Mouse (Mus musculus) ES-E14 (cell line): Measurements from ENCODE around the gene Spesp1.

Experiments used
- CHD2 ChIP-seq: IDR thresholded peaks from 2 replicates; pipeline ENCODE4 v1.6.1; 2014; ENCODE audit warnings: mild to moderate bottlenecking, low read depth, low read length, inconsistent platforms
- ZC3H11A ChIP-seq: IDR thresholded peaks from 2 replicates; pipeline ENCODE4 v1.6.1; 2012; ENCODE audit warnings: low read depth, mild to moderate bottlenecking, inconsistent platforms, low read length, borderline replicate concordance
- ZNF384 ChIP-seq: IDR thresholded peaks from 2 replicates; pipeline ENCODE4 v1.6.1; 2012; ENCODE audit warnings: low read depth, low read length, inconsistent platforms

DNA sequence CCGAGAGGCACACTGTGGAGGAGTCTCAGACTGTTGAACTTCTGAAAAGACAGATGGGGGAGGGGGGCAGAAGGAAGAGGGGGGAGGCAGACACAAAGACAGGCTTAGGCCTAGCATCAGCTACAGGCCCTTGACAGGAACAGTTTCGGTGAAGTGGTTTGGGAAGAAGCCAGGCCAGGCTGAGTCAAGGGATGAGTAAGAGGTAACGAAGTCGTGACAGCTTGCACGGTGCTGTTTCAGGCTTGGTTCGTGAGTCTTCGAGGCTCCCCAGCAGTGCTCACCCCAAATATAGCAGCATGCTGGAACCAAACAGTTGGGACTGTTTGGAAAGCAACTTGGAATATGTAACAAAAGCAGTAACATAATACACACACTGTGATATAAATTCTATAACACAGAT, 2.3 kb upstream of the Spesp1 start:
- TF ChIP-seq ZC3H11A (no peak), ZNF384 (no peak), CHD2 (no peak)
